Mouse (Mus musculus) gastrocnemius, adult 2 months (tissue): ENCODE data around the gene Vdac1. TPM values are rescaled to one million over a fixed set of nuclear protein-coding genes. Genes with fewer than 3 reads are reported as not detected.
A peak's percentile ranks its signal among the peaks of the same experiment; 100 is the strongest.

Experiments used
- DNase-seq: peaks from one replicate; pipeline ENCODE4 v3.0.0; 2022
- H3K27ac ChIP-seq: fragments of 200-600 bp; 2 replicates; pipeline ENCODE4 v1.8.1; 2022; ENCODE audit warnings: mild to moderate bottlenecking
- H3K4me3 ChIP-seq: fragments of 200-600 bp; 2 replicates; pipeline ENCODE4 v1.8.1; 2022; ENCODE audit warnings: mild to moderate bottlenecking, moderate library complexity
- CTCF ChIP-seq: fragments of 200-600 bp; IDR thresholded peaks from 2 replicates; pipeline ENCODE4 v1.8.1; 2022; ENCODE audit warnings: antibody characterized with exemption, mild to moderate bottlenecking, moderate library complexity
- intact Hi-C: fragments of 180-260 bp; cut with DNase I; formaldehyde crosslinking; loops from one replicate; pipeline ENCODE4 v1.15.1; 2025
- total RNA-seq, 2 experiments: library from RNA; stranded (reverse); gene quantifications; 2 replicates each; pipeline ENCODE4 v1.2.3; 2021

Vdac1 gene
- total RNA-seq, 2 experiments from 2014 or later = 1,359 to 1,549 TPM

- no peak for TF ChIP-seq CTCF
- DNase-seq = no peak
- intact Hi-C loops = no loop called here
- H3K27ac ChIP-seq = no peak overlapping the region
- no peak overlapping the region for H3K4me3 ChIP-seq
Measured at GRCm38 (mm10) chr11:52335924-52336323, 24.7 kb upstream of the Vdac1 start.

GRCm38 (mm10) chr11:52337651-52338295, 22.9 kb upstream of the Vdac1 start:
- intact Hi-C loops = no loop called here
- TF ChIP-seq CTCF = no peak
- Histone ChIP-seq H3K27ac (no peak overlapping the region), H3K4me3 (no peak overlapping the region)
- no peak for DNase-seq

GRCm38 (mm10) chr11:52338351-52338750, 22.3 kb upstream of the Vdac1 start:
- no peak overlapping the region for H3K4me3 ChIP-seq
- TF ChIP-seq CTCF = no peak
- intact Hi-C loops = no loop called here
- DNase-seq = no peak
- H3K27ac ChIP-seq = no peak overlapping the region

GRCm38 (mm10) chr11:52339098-52339497, 21.6 kb upstream of the Vdac1 start:
- intact Hi-C loops = no loop called here
- no peak for TF ChIP-seq CTCF
- DNase-seq = no peak
- Histone ChIP-seq H3K4me3 (no peak overlapping the region), H3K27ac (no peak overlapping the region)

GRCm38 (mm10) chr11:52339512-52339911, 21.1 kb upstream of the Vdac1 start:
- Histone ChIP-seq H3K4me3 (no peak overlapping the region), H3K27ac (no peak overlapping the region)
- intact Hi-C loops = no loop called here
- no peak for TF ChIP-seq CTCF
- no peak for DNase-seq

GRCm38 (mm10) chr11:52340123-52340864, 20.4 kb upstream of the Vdac1 start:
- intact Hi-C loops = loop anchor here (5.0 to 10.0 kb wide), 2 partner anchors 43 to 115 kb away; no protein-coding TSS in a partner anchor
- H3K27ac ChIP-seq = no peak overlapping the region
- no peak for DNase-seq
- H3K4me3 ChIP-seq = no peak overlapping the region
- no peak for TF ChIP-seq CTCF

- Histone ChIP-seq H3K4me3 (no peak overlapping the region), H3K27ac (no peak overlapping the region)
- intact Hi-C loops = loop anchor here (5.0 to 10.0 kb wide), 2 partner anchors 44 to 116 kb away; no protein-coding TSS in a partner anchor
- no peak for TF ChIP-seq CTCF
- no peak for DNase-seq
Measured at GRCm38 (mm10) chr11:52341001-52341400, 19.7 kb upstream of the Vdac1 start.

GRCm38 (mm10) chr11:52341476-52341875, 19.2 kb upstream of the Vdac1 start:
- H3K27ac ChIP-seq = no peak overlapping the region
- intact Hi-C loops = loop anchor here (5.0 to 10.0 kb wide), 2 partner anchors 44 to 117 kb away; no protein-coding TSS in a partner anchor
- no peak for TF ChIP-seq CTCF
- DNase-seq = no peak
- no peak overlapping the region for H3K4me3 ChIP-seq

GRCm38 (mm10) chr11:52342296-52342695, 18.4 kb upstream of the Vdac1 start:
- H3K27ac ChIP-seq = no peak overlapping the region
- H3K4me3 ChIP-seq = no peak overlapping the region
- TF ChIP-seq CTCF = no peak
- no peak for DNase-seq
- intact Hi-C loops = loop anchor here (5.0 to 10.0 kb wide), 2 partner anchors 45 to 117 kb away; no protein-coding TSS in a partner anchor

GRCm38 (mm10) chr11:52343162-52343561, 17.5 kb upstream of the Vdac1 start:
- no peak overlapping the region for H3K27ac ChIP-seq
- H3K4me3 ChIP-seq = no peak overlapping the region
- intact Hi-C loops = loop anchor here (1.0 to 10.0 kb wide), 3 partner anchors 46 to 118 kb away; no protein-coding TSS in a partner anchor
- TF ChIP-seq CTCF = peak; percentile 92
- DNase-seq = peak; percentile 81

GRCm38 (mm10) chr11:52344991-52345777, 15.5 kb upstream of the Vdac1 start:
- Histone ChIP-seq H3K27ac (no peak overlapping the region), H3K4me3 (no peak overlapping the region)
- no peak for DNase-seq
- intact Hi-C loops = loop anchor here (5.0 to 10.0 kb wide), 2 partner anchors 48 to 120 kb away; no protein-coding TSS in a partner anchor
- no peak for TF ChIP-seq CTCF

- TF ChIP-seq CTCF = peak; percentile 97
- H3K27ac ChIP-seq = peak overlapping the region; percentile 32; the same call in 1 of the 2 replicates
- peak; percentile 81 for DNase-seq
- H3K4me3 ChIP-seq = peak overlapping the region; percentile 48
- intact Hi-C loops = loop anchor here (10.0 kb wide), 1 partner anchor 121 kb away; no protein-coding TSS in a partner anchor
Measured at GRCm38 (mm10) chr11:52345939-52346634, 14.6 kb upstream of the Vdac1 start.
